Mouse (Mus musculus) embryonic fibroblast, embryonic 13.5 days (primary cell): Measurements from ENCODE around the gene Abca14.

Experiments
- CTCF ChIP-seq: IDR thresholded peaks from 2 replicates; pipeline ENCODE4 v1.5.1; 2011; ENCODE audit warnings: mild to moderate bottlenecking, control low read depth, low read length, moderate library complexity, borderline replicate concordance; ENCODE audit not compliant: insufficient read depth
- POLR2A ChIP-seq: IDR thresholded peaks from 2 replicates; pipeline ENCODE4 v1.6.1; 2011; ENCODE audit warnings: low read depth, mild to moderate bottlenecking, control low read depth, low read length, moderate library complexity

DNA sequence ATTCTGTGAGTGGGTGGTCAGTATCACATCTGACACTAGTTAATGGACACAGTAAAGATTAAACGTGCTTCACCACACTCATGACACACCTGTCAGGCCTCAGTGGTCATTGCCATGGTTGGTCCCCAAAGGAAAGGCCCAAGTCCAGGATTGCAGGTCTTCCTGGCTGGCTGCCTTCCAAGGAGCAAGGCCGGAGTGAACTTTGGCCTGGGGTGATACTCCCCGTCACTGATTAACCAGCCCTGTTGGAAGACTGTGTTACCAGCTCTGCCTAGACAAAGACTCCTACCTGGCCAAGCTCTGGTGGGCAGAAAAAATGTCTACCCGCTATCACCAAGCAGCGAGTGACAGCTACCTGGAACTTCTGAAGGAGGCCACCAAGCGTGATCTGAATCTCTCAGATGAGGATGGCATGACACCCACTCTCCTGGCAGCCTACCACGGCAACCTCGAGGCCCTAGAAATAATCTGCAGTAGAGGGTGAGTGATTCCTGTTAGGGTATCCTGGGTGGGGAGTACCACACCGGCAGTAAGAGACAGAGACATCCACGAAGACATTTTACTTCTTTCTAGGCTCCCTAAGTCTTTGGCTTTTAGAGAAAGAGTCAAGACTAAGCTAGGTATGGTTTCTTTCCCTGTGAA, 30.0 kb upstream of the Abca14 start, which contains the start of gene Anks4b:
- TF ChIP-seq POLR2A (no peak), CTCF (no peak)
